In the genomic region with DNA sequence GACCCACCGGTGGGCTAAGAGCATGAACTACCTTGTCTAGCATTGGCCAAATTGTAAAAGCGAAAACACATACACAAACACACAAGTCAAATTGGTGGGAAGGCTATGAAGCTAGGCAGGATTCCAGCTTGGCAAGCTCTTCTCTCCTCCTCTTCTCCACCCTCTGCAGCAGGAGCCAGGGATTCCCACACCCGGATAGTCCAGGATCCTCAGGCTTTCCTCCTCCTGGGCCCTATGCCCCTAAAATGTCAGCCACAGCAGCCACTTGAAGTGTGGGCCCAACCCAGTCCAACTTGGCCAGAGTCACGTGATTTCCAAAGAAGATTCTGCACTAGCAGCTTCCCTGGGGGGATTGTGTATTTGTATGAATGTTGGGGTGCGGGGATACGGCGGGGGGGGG, we compare ENCODE assay signal across 8 mouse cellular contexts. TPM values are rescaled to one million over a fixed set of nuclear protein-coding genes. Genes with fewer than 3 reads are reported as not detected.
DNase-seq lines count a peak whose midpoint lies in the region; ATAC-seq lines count a peak whose summit lies in the region.

No protein-coding gene starts in this region.

- peak overlapping the region; percentile 99 for H3K27ac ChIP-seq in forebrain, embryonic 11.5 days (ENCODE audit: low read depth, low read length)
- H3K27ac ChIP-seq in hindbrain, embryonic 16.5 days (ENCODE audit: low read depth, low read length): peak overlapping the region; percentile 85
- peak overlapping the region; percentile 99 for H3K27ac ChIP-seq in lung, embryonic 16.5 days (ENCODE audit: low read length)

- no peaks in the 10 kb centered on the region for H3K27me3 ChIP-seq in forebrain, embryonic 11.5 days (ENCODE audit: control insufficient read depth, insufficient read depth, low read length)
- H3K27me3 ChIP-seq in hindbrain, embryonic 16.5 days (replicated peaks; ENCODE audit: control insufficient read depth, insufficient read depth, low read length): no peaks in the 10 kb centered on the region
- H3K27me3 ChIP-seq in lung, embryonic 16.5 days (ENCODE audit: control insufficient read depth, insufficient read depth, low read depth, low read length): no peaks in the 10 kb centered on the region

- no peak for ATAC-seq in forebrain, embryonic 11.5 days (replicated peaks; ENCODE audit: low FRiP score)
- no peak for ATAC-seq in hindbrain, embryonic 16.5 days
- no peak for ATAC-seq in lung, embryonic 16.5 days (ENCODE audit: low read depth)

- intact Hi-C loops in left cerebral cortex, postnatal 36 days (cut with DNase I): loop anchor here (5.0 kb wide), 1 partner anchor 46 kb away; the partner anchor contains the start of gene Armh3

- H3K9ac ChIP-seq in forebrain, embryonic 11.5 days (ENCODE audit: low read length): peak overlapping the region; percentile 31
- peak overlapping the region; percentile 99; the same call in 1 of the 2 replicates for H3K9ac ChIP-seq in hindbrain, embryonic 16.5 days (ENCODE audit: low read depth, low read length)
- H3K9ac ChIP-seq in lung, embryonic 16.5 days (ENCODE audit: low read length): peak overlapping the region; percentile 96

- DNase-seq in right cerebral cortex, postnatal 10 days (ENCODE audit: low spot score in 2 of 2): peak; percentile 56 to 70
- no peak for DNase-seq in right cerebral cortex, postnatal 25 days
- DNase-seq in forebrain, embryonic 11.5 days (ENCODE audit: low spot score): no peak
- no peak for DNase-seq in thymus, postnatal 25 days
- DNase-seq in spleen, postnatal 36 days (ENCODE audit: low spot score in 2 of 2): no peak
- DNase-seq in left cerebral cortex, postnatal 36 days (ENCODE audit: low spot score in 2 of 2): no peak

- no peaks in the 10 kb centered on the region for H3K9me3 ChIP-seq in forebrain, embryonic 11.5 days (ENCODE audit: control insufficient read depth, low read length)
- no peaks in the 10 kb centered on the region for H3K9me3 ChIP-seq in hindbrain, embryonic 16.5 days (ENCODE audit: control insufficient read depth, low read length)
- no peaks in the 10 kb centered on the region for H3K9me3 ChIP-seq in lung, embryonic 16.5 days (ENCODE audit: control insufficient read depth, low read length)

- H3K4me1 ChIP-seq in forebrain, embryonic 11.5 days (replicated peaks; ENCODE audit: control insufficient read depth, insufficient read depth, low read length): peaks cover 41% of the 10 kb centered on the region
- peaks cover 56% of the 10 kb centered on the region for H3K4me1 ChIP-seq in hindbrain, embryonic 16.5 days (ENCODE audit: control insufficient read depth, insufficient read depth, low read depth, low read length)
- H3K4me1 ChIP-seq in lung, embryonic 16.5 days (replicated peaks; ENCODE audit: control insufficient read depth, insufficient read depth, low read length): peaks cover 49% of the 10 kb centered on the region

- peak overlapping the region; percentile 95 for H3K4me3 ChIP-seq in forebrain, embryonic 11.5 days (ENCODE audit: low read depth, low read length)
- peak overlapping the region; percentile 97 for H3K4me3 ChIP-seq in hindbrain, embryonic 16.5 days (ENCODE audit: low read length)
- peak overlapping the region; percentile 79 for H3K4me3 ChIP-seq in lung, embryonic 16.5 days (ENCODE audit: low read length)

- peak overlapping the region; percentile 78 for H3K4me2 ChIP-seq in forebrain, embryonic 11.5 days (ENCODE audit: low read depth, low read length, severe bottlenecking)
- H3K4me2 ChIP-seq in hindbrain, embryonic 16.5 days (ENCODE audit: low read length): peak overlapping the region; percentile 88
- H3K4me2 ChIP-seq in lung, embryonic 16.5 days (ENCODE audit: low read depth, low read length): peak overlapping the region; percentile 84

- H3K36me3 ChIP-seq in forebrain, embryonic 11.5 days (ENCODE audit: control insufficient read depth, insufficient read depth, low read length): no peaks in the 10 kb centered on the region
- no peaks in the 10 kb centered on the region for H3K36me3 ChIP-seq in hindbrain, embryonic 16.5 days (ENCODE audit: control insufficient read depth, insufficient read depth, low read length)
- H3K36me3 ChIP-seq in lung, embryonic 16.5 days (ENCODE audit: control insufficient read depth, insufficient read depth, low read length): no peaks in the 10 kb centered on the region

- 68% methylated on average over 7 of the region's 7 CpGs for WGBS in forebrain, embryonic 11.5 days
- 48% methylated on average over 7 of the region's 7 CpGs for WGBS in hindbrain, embryonic 16.5 days
- WGBS in lung, embryonic 16.5 days: 38% methylated on average over 7 of the region's 7 CpGs

RNA-seq across cellular contexts. Expression of gene Pprc1, which starts 1.3 kb away (rescaled TPM):
- polyA plus RNA-seq in forebrain, embryonic 11.5 days (2014; fragmentation: Nextera tagmentation; extraction: Ambion mirVana): 60.7 and 61.3 TPM in 2 replicates
- 15.4 and 22.5 TPM in 2 replicates for polyA plus RNA-seq in hindbrain, embryonic 16.5 days (2015; fragmentation: Nextera tagmentation; extraction: Ambion mirVana)
- 24.4 and 27.0 TPM in 2 replicates for polyA plus RNA-seq in lung, embryonic 16.5 days (2015; fragmentation: Nextera tagmentation; extraction: Ambion mirVana)
- total RNA-seq in left cerebral cortex, postnatal 36 days (2021): 10 to 100 TPM; 20.5 to 25.5 TPM

RNA-seq across cellular contexts. Expression of gene Ldb1, which starts 1.6 kb away (rescaled TPM):
- 104 and 108 TPM in 2 replicates for polyA plus RNA-seq in forebrain, embryonic 11.5 days (2014; fragmentation: Nextera tagmentation; extraction: Ambion mirVana)
- 50.6 and 88.5 TPM in 2 replicates for polyA plus RNA-seq in hindbrain, embryonic 16.5 days (2015; fragmentation: Nextera tagmentation; extraction: Ambion mirVana)
- 55.3 and 70.7 TPM in 2 replicates for polyA plus RNA-seq in lung, embryonic 16.5 days (2015; fragmentation: Nextera tagmentation; extraction: Ambion mirVana)
- total RNA-seq in left cerebral cortex, postnatal 36 days (2021): 100 to 1,000 TPM; 108 to 118 TPM

RNA-seq across cellular contexts. Expression of gene Nolc1, which starts 32.3 kb away (rescaled TPM):
- polyA plus RNA-seq in forebrain, embryonic 11.5 days (2014; fragmentation: Nextera tagmentation; extraction: Ambion mirVana): 132 and 133 TPM in 2 replicates
- polyA plus RNA-seq in hindbrain, embryonic 16.5 days (2015; fragmentation: Nextera tagmentation; extraction: Ambion mirVana): 56.3 and 63.9 TPM in 2 replicates
- 59.2 and 66.2 TPM in 2 replicates for polyA plus RNA-seq in lung, embryonic 16.5 days (2015; fragmentation: Nextera tagmentation; extraction: Ambion mirVana)
- 10 to 100 TPM; 42.5 to 44.1 TPM for total RNA-seq in left cerebral cortex, postnatal 36 days (2021)

RNA-seq across cellular contexts. Expression of gene Hps6, which starts 40.1 kb away (rescaled TPM):
- polyA plus RNA-seq in forebrain, embryonic 11.5 days (2014; fragmentation: Nextera tagmentation; extraction: Ambion mirVana): 2.5 and 3.7 TPM in 2 replicates
- 6.1 and 7.2 TPM in 2 replicates for polyA plus RNA-seq in hindbrain, embryonic 16.5 days (2015; fragmentation: Nextera tagmentation; extraction: Ambion mirVana)
- polyA plus RNA-seq in lung, embryonic 16.5 days (2015; fragmentation: Nextera tagmentation; extraction: Ambion mirVana): 10.2 and 11.1 TPM in 2 replicates
- total RNA-seq in left cerebral cortex, postnatal 36 days (2021): 1 to 10 TPM; 5.9 to 7.1 TPM

RNA-seq across cellular contexts. Expression of gene Armh3, which starts 45.1 kb away (rescaled TPM):
- 17.2 and 19.4 TPM in 2 replicates for polyA plus RNA-seq in forebrain, embryonic 11.5 days (2014; fragmentation: Nextera tagmentation; extraction: Ambion mirVana)
- 21.4 and 22.6 TPM in 2 replicates for polyA plus RNA-seq in hindbrain, embryonic 16.5 days (2015; fragmentation: Nextera tagmentation; extraction: Ambion mirVana)
- 16.9 and 18.0 TPM in 2 replicates for polyA plus RNA-seq in lung, embryonic 16.5 days (2015; fragmentation: Nextera tagmentation; extraction: Ambion mirVana)
- total RNA-seq in left cerebral cortex, postnatal 36 days (2021): 10 to 100 TPM; 20.1 to 20.2 TPM

Comparison
In these comparisons a context has a peak if more than half of its experiments do, and no peak if none do; other contexts are left out.
1. DNase-seq: peak in right cerebral cortex, postnatal 10 days (2 of 2); none in right cerebral cortex, postnatal 25 days (single experiment), forebrain, embryonic 11.5 days (single experiment), thymus, postnatal 25 days (single experiment), spleen, postnatal 36 days (0 of 2) and left cerebral cortex, postnatal 36 days (0 of 2).
2. H3K9ac ChIP-seq: peak in every context shown above with its lines; median percentile 99 in hindbrain, embryonic 16.5 days; 96 in lung, embryonic 16.5 days; 31 in forebrain, embryonic 11.5 days.
3. Peak in every context shown above with its lines, with median percentiles within 50 percentile points of each other: H3K27ac ChIP-seq, H3K4me2 ChIP-seq and H3K4me3 ChIP-seq.